Comparison of ENCODE assay signal across 8 mouse cellular contexts in genomic region chr10:117418668-117419237, GRCm38 (mm10). TPM values are rescaled to one million over a fixed set of nuclear protein-coding genes. Genes with fewer than 3 reads are reported as not detected.
DNase-seq lines count a peak whose midpoint lies in the region; ATAC-seq lines count a peak whose summit lies in the region.

No protein-coding gene starts in this region.

- no peak for DNase-seq in cerebellum, adult 11 months
- DNase-seq in CD4-positive, CD25-positive, alpha-beta regulatory T cell, adult 2 months (ENCODE audit: low read depth, low spot score), result peak; percentile 61
- DNase-seq in lung, postnatal 4 days, result no peak
- no peak for DNase-seq in kidney, postnatal 14 days

- H3K4me2 ChIP-seq in forebrain, embryonic 12.5 days, result peak overlapping the region; percentile 53
- peak overlapping the region; percentile 75 for H3K4me2 ChIP-seq in liver, embryonic 12.5 days
- H3K4me2 ChIP-seq in stomach, embryonic 15.5 days, result peak overlapping the region; percentile 58

- H3K27me3 ChIP-seq in forebrain, embryonic 12.5 days, result 0 out of 2 replicates have a peak, but pooled peaks cover 4% of the 10 kb centered on the region
- no peaks in the 10 kb centered on the region for H3K27me3 ChIP-seq in liver, embryonic 12.5 days (replicated peaks)
- H3K27me3 ChIP-seq in stomach, embryonic 15.5 days (replicated peaks), result no peaks in the 10 kb centered on the region

- no peaks in the 10 kb centered on the region for H3K9me3 ChIP-seq in forebrain, embryonic 12.5 days
- H3K9me3 ChIP-seq in liver, embryonic 12.5 days (replicated peaks), result no peaks in the 10 kb centered on the region
- H3K9me3 ChIP-seq in stomach, embryonic 15.5 days, result no peaks in the 10 kb centered on the region

- ATAC-seq in cerebellum, adult (ENCODE audit: insufficient number of reproducible peaks, low FRiP score, low TSS enrichment), result 0 out of 2 replicates have a peak, but pooled peaks have one; percentile 26
- 0 out of 2 replicates have a peak, but pooled peaks have one; percentile 8 for ATAC-seq in forebrain, embryonic 12.5 days (ENCODE audit: low FRiP score)
- ATAC-seq in liver, embryonic 12.5 days, result peak; percentile 50
- ATAC-seq in stomach, embryonic 15.5 days (ENCODE audit: insufficient read depth, low FRiP score, low read depth), result peak; percentile 25; the same call in 1 of the 2 replicates

- no peak overlapping the region for H3K9ac ChIP-seq in forebrain, embryonic 12.5 days
- H3K9ac ChIP-seq in liver, embryonic 12.5 days, result peak overlapping the region; percentile 44
- H3K9ac ChIP-seq in stomach, embryonic 15.5 days, result no peak overlapping the region

- peak overlapping the region; percentile 23; the same call in 1 of the 2 replicates for H3K4me3 ChIP-seq in forebrain, embryonic 12.5 days (replicated peaks)
- peak overlapping the region; percentile 55 for H3K4me3 ChIP-seq in liver, embryonic 12.5 days
- H3K4me3 ChIP-seq in stomach, embryonic 15.5 days (replicated peaks), result peak overlapping the region; percentile 24; the same call in 1 of the 2 replicates

- WGBS in forebrain, embryonic 12.5 days, result 49% methylated on average over 24 of the region's 24 CpGs
- WGBS in liver, embryonic 12.5 days (ENCODE audit: insufficient replicate concordance), result 16% methylated on average over 24 of the region's 24 CpGs
- 39% methylated on average over 24 of the region's 24 CpGs for WGBS in stomach, embryonic 15.5 days

- H3K36me3 ChIP-seq in forebrain, embryonic 12.5 days (replicated peaks), result no peaks in the 10 kb centered on the region
- H3K36me3 ChIP-seq in liver, embryonic 12.5 days, result no peaks in the 10 kb centered on the region
- no peaks in the 10 kb centered on the region for H3K36me3 ChIP-seq in stomach, embryonic 15.5 days

- H3K4me1 ChIP-seq in forebrain, embryonic 12.5 days, result peaks cover 19% of the 10 kb centered on the region
- H3K4me1 ChIP-seq in liver, embryonic 12.5 days, result peaks cover 30% of the 10 kb centered on the region
- H3K4me1 ChIP-seq in stomach, embryonic 15.5 days, result peaks cover 12% of the 10 kb centered on the region; the same call in 1 of the 2 replicates

- peak overlapping the region; percentile 70; the same call in 1 of the 2 replicates for H3K27ac ChIP-seq in forebrain, embryonic 12.5 days
- peak overlapping the region; percentile 30 for H3K27ac ChIP-seq in liver, embryonic 12.5 days
- H3K27ac ChIP-seq in stomach, embryonic 15.5 days, result no peak overlapping the region

RNA-seq across cellular contexts. Expression of gene Cpsf6, which starts 38.9 kb away (rescaled TPM):
- polyA plus RNA-seq in forebrain, embryonic 12.5 days (2016; fragmentation: Nextera tagmentation; extraction: Ambion mirVana), result 301 and 313 TPM in 2 replicates
- 92.5 and 96.8 TPM in 2 replicates for polyA plus RNA-seq in liver, embryonic 12.5 days (2016; fragmentation: Nextera tagmentation; extraction: Ambion mirVana)
- 117 and 129 TPM in 2 replicates for polyA plus RNA-seq in stomach, embryonic 15.5 days (2015; fragmentation: Nextera tagmentation; extraction: Ambion mirVana)
